25 mouse cellular contexts compared by ENCODE assay signal in the genomic region with DNA sequence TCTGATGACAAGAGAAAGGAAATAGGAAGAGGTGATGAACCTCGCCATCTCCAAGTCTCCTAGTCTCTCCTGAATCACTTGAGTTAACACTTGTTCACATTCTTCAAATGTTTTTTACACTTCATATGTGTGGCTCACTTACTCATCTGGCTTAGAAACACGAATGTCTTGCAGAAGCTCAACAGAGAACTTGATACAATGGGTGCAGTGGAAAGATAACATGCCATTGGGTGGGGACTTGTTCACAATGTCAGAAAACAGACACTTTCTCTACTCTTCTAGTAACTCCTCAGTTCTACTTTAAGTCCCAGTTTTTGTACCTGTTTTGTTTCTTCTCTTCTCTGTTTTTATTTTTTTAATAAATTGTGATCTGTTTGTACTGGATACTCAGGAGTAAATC. TPM values are rescaled to one million over a fixed set of nuclear protein-coding genes. Genes with fewer than 3 reads are reported as not detected.
DNase-seq lines count a peak whose midpoint lies in the region; ATAC-seq lines count a peak whose summit lies in the region.
"Had no signal": no experiment of that assay in that cellular context is flagged by ENCODE, and none has a peak within 500 bp of the region (broad histone marks: within the 10 kb centered on the region; RNA-seq: fewer than 3 reads in every experiment).

No protein-coding gene starts in this region.

- peak; percentile 3 for DNase-seq in 3T3-L1 (ENCODE audit: low read depth, low spot score)
- DNase-seq in c-Kit-positive CD71-positive TER-119-negative erythroid progenitor cells, embryonic 14.5 days (ENCODE audit: low read depth), result peak; percentile 9
- DNase-seq in right cerebral cortex, postnatal 14 days, result no peak
- no peak for DNase-seq in T-cell, adult 2 months (ENCODE audit: low spot score)
- no peak for DNase-seq in retina, postnatal 1 day
- no peak for DNase-seq in lung, postnatal 4 days
- DNase-seq: adrenal gland, adult 2 months; adrenal gland, adult 8-10 months; adrenal gland, postnatal 10 days; adrenal gland, postnatal 14 days; adrenal gland, postnatal 25 days; adrenal gland, postnatal 36 days; B cell, adult 2 months; cerebellum, adult 11 months; cerebellum, adult 11-12 months; cerebellum, adult 18-20 months; cerebellum, adult 2 months; cerebellum, adult 8-10 months had no signal

- ATAC-seq in megakaryocyte progenitor cell, adult 5-6 weeks (replicated peaks; ENCODE audit: poor library complexity), result peak; percentile 57; the same call in 1 of the 2 replicates
- peak; percentile 71 for ATAC-seq in megakaryocyte-erythroid progenitor cell, adult 5-6 weeks (replicated peaks; ENCODE audit: low FRiP score, low TSS enrichment, poor library complexity, severe bottlenecking)
- ATAC-seq: activated CD4-positive, CD25-positive, alpha-beta regulatory T cell, adult 4 months; CD4-positive, CD25-positive, alpha-beta regulatory T cell, adult 4 months; Patski had no signal

RNA-seq across cellular contexts. Expression of gene Cd96, which starts 5.3 kb away (rescaled TPM):
- 1.8 and 4.2 TPM in 2 replicates for total RNA-seq in megakaryocyte progenitor cell, adult 5-6 weeks (2015)
- 2.0 and 3.8 TPM in 2 replicates for total RNA-seq in megakaryocyte progenitor cell, adult 5-6 weeks (2017)
- 3.6 and 12.1 TPM in 2 replicates for total RNA-seq in megakaryocyte-erythroid progenitor cell, adult 5-6 weeks (2014; fragmentation: Nextera tagmentation)
- total RNA-seq in megakaryocyte-erythroid progenitor cell, adult 5-6 weeks (2017), result 4.3 and 5.0 TPM in 2 replicates
- total RNA-seq: adrenal gland, adult 2 months; adrenal gland, postnatal 14 days; adrenal gland, postnatal 25 days; adrenal gland, postnatal 36 days; G1E; MEL had no signal

RNA-seq across cellular contexts. Expression of gene Gm4737, which starts 40.1 kb away (rescaled TPM):
- total RNA-seq in megakaryocyte progenitor cell, adult 5-6 weeks (2015), result 5.8 and 7.5 TPM in 2 replicates
- 11.5 and 20.0 TPM in 2 replicates for total RNA-seq in megakaryocyte progenitor cell, adult 5-6 weeks (2017)
- 8.8 and 11.4 TPM in 2 replicates for total RNA-seq in megakaryocyte-erythroid progenitor cell, adult 5-6 weeks (2014; fragmentation: Nextera tagmentation)
- total RNA-seq in megakaryocyte-erythroid progenitor cell, adult 5-6 weeks (2017), result 11.7 and 14.8 TPM in 2 replicates

Comparison
In these comparisons a context has a peak if more than half of its experiments do, and no peak if none do; other contexts are left out.
1. DNase-seq: peak in 3T3-L1 (single experiment) and c-Kit-positive CD71-positive TER-119-negative erythroid progenitor cells, embryonic 14.5 days (single experiment); none in right cerebral cortex, postnatal 14 days (single experiment), T-cell, adult 2 months (single experiment), retina, postnatal 1 day (single experiment) and lung, postnatal 4 days (0 of 2).